Mouse (Mus musculus) G1E (cell line): ENCODE measurements around the gene Notch2.

Source experiments
- CTCF ChIP-seq: IDR thresholded peaks from 2 replicates; pipeline ENCODE4 v1.5.1; 2012; ENCODE audit warnings: low read depth, low read length, inconsistent platforms, mixed read lengths
- GATA1 ChIP-seq: IDR thresholded peaks from 2 replicates; pipeline ENCODE4 v1.6.1; 2012; ENCODE audit warnings: borderline replicate concordance, low read length, inconsistent platforms, mixed read lengths
- GATA2 ChIP-seq: IDR thresholded peaks from 2 replicates; pipeline ENCODE4 v1.6.1; 2012; ENCODE audit warnings: low read depth, low read length, inconsistent platforms, borderline replicate concordance

- TF ChIP-seq CTCF (no peak), GATA1 (no peak), GATA2 (no peak)
Measured at GRCm38 (mm10) chr3:98072570-98072969, 59.2 kb downstream of the Notch2 start.
